Mouse (Mus musculus): ENCODE data around the gene Slc34a1.

DNA sequence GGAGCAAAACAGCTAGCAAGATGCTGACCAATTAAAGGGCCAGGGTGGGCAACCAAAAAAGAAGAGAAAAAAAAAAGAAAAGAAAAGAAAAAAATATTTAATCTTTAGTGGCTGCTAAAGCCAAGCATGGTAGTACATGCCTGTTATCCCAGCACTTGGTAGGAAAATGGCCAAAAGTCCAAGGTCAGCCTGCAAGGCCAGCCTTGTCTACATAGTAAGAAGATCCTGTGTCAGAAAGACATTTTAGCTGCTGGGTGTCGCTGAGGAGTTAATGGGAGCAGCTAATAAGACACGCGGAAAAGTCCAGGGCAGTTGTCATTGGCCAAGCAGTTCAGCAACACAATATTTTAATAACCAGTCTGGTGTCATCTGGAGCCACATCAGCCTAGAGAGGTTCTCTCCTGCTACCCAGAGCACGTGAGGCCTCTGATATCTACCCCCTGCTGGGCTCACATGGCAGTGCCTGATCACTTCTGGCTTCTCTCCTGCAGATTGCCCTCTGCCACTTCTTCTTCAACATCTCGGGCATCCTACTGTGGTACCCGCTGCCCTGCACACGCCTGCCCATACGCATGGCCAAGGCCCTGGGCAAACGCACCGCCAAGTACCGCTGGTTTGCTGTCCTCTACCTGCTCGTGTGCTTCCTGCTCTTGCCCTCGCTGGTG, 14.8 kb downstream of the Slc34a1 start:
- TF ChIP-seq CTCF (IDR thresholded peaks at IDR 0.05; ENCODE audit: low read depth, low read length) (no peak), POLR2A (IDR thresholded peaks at IDR 0.05; ENCODE audit: extremely low read depth, insufficient read depth, low read length) (no peak)

All from liver, adult 2 months (tissue).